Mouse (Mus musculus) kidney, adult 2 months (tissue): ENCODE results near the gene Rps6kb1.

Source experiments
- CTCF ChIP-seq: fragments of 200-500 bp; conservative IDR thresholded peaks from 2 replicates; pipeline ENCODE4 v1.5.1; 2011; ENCODE audit warnings: low read depth, mild to moderate bottlenecking, control low read depth, low read length, moderate library complexity, mixed read lengths; ENCODE audit not compliant: insufficient read depth, insufficient read length
- POLR2A ChIP-seq: fragments of 200-500 bp; IDR thresholded peaks from one replicate; pipeline ENCODE4 v1.6.1; 2011; ENCODE audit warnings: low read depth, low read length, control low read depth

GRCm38 (mm10) chr11:86581943-86582542, 37.4 kb upstream of the Rps6kb1 start:
- TF ChIP-seq CTCF: no peak
- TF ChIP-seq POLR2A: peak; percentile 3
